Mouse (Mus musculus): ENCODE measurements around the gene Selenoo. TPM values are rescaled to one million over a fixed set of nuclear protein-coding genes. Genes with fewer than 3 reads are reported as not detected.

Gene Selenoo
- polyA plus RNA-seq, 1 experiment from 2014 or later = 21.4 TPM

DNA sequence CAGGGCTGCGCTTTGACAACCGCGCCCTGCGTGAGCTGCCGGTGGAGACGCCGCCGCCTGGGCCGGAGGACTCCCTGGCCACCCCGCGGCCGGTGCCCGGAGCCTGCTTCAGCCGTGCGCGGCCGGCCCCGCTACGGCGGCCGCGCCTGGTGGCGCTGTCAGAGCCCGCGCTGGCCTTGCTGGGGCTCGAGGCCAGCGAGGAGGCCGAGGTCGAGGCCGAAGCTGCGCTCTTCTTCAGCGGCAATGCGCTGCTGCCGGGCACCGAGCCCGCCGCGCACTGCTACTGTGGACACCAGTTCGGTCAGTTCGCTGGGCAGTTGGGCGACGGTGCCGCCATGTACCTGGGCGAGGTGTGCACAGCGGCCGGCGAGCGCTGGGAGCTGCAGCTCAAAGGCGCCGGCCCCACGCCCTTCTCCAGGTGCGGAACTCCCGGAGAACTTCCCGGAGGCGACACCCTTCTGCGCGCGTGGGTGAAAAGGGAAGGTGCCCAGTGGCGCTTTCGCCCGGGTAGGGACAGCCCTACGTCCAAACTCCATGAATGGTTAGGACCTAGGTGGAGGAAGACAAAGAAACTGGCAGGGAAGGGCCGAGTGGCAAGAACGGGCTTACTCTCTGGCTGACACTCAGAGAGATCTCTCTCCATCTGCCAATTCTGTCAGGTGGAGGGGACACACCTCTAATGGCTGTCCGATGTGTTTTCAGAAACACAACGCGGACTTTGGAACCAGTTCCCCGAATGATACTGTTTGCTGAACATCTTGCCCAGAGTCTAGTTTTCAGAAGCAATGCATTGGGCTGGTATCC lies 566 bp downstream of the Selenoo start:
- 3% methylated on average over 63 of the region's 68 CpGs for WGBS
- H3K36me3 ChIP-seq (ENCODE audit: control insufficient read depth, insufficient read depth, low read length) = peaks cover 47% of the 10 kb centered on the region
- H3K9me3 ChIP-seq (ENCODE audit: control insufficient read depth, low read length) = no peaks in the 10 kb centered on the region
- peak overlapping the region; percentile 80 for H3K4me2 ChIP-seq (replicated peaks; ENCODE audit: low read depth, low read length)
- H3K4me1 ChIP-seq (ENCODE audit: control insufficient read depth, insufficient read depth, low read length) = peaks cover 9% of the 10 kb centered on the region; the same call in 1 of the 2 replicates
- peak; percentile 64 for ATAC-seq (ENCODE audit: low FRiP score, low TSS enrichment)
- H3K9ac ChIP-seq (ENCODE audit: low read depth, low read length) = peak overlapping the region; percentile 95
- no peaks in the 10 kb centered on the region for H3K27me3 ChIP-seq (ENCODE audit: control insufficient read depth, insufficient read depth, low read length)
- peak overlapping the region; percentile 95 for H3K4me3 ChIP-seq (ENCODE audit: low read length)
- peak overlapping the region; percentile 74; the same call in 1 of the 2 replicates for H3K27ac ChIP-seq (ENCODE audit: low read depth, low read length)

DNA sequence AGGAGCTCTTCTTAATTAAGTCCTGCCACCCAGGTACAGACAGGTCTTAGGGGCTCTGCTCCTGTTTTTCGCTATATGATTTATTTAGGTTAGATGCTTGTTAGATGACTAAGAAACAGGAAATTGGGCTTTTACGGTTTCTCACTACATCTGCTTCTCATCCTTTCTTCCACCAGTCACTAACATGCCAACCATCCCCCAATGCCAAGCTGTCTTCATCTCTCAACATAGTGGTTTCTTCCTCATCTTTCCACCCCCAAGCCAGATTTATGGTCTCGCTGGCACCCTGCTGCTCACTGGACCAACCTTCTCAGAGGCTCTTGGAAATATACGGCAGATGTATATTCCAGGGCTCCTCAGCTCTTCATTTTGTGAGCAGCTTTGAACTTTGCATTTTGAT lies 1.8 kb downstream of the Selenoo start:
- no peaks in the 10 kb centered on the region for H3K27me3 ChIP-seq (ENCODE audit: control insufficient read depth, insufficient read depth, low read length)
- WGBS = 87% methylated on average over 4 of the region's 4 CpGs
- peaks cover 9% of the 10 kb centered on the region; the same call in 1 of the 2 replicates for H3K4me1 ChIP-seq (ENCODE audit: control insufficient read depth, insufficient read depth, low read length)
- no peak overlapping the region for H3K27ac ChIP-seq (ENCODE audit: low read depth, low read length)
- no peaks in the 10 kb centered on the region for H3K9me3 ChIP-seq (ENCODE audit: control insufficient read depth, low read length)
- H3K9ac ChIP-seq (ENCODE audit: low read depth, low read length) = no peak overlapping the region
- no peak for ATAC-seq (ENCODE audit: low FRiP score, low TSS enrichment)
- H3K36me3 ChIP-seq (ENCODE audit: control insufficient read depth, insufficient read depth, low read length) = peaks cover 46% of the 10 kb centered on the region
- H3K4me3 ChIP-seq (ENCODE audit: low read length) = no peak overlapping the region
- H3K4me2 ChIP-seq (replicated peaks; ENCODE audit: low read depth, low read length) = no peak overlapping the region

DNA sequence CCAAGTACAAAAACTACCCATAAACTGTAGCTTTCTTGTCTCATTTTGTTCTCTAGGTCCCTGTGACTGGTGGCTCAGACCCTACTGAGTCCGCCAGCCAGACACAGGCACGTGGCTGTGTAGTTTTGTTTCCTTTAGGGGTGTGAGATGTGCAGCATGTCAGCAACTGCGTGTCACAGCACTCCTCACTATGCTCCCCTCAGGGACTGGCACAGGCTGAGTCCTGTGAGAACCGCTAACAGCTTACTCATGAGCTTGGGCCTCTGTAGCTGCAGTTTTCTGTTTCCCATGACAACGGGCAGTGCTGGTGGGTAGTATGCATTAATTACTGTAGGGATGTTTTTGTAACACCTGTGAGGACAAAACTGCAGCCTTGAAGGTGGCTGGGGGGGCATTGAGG lies 3.3 kb downstream of the Selenoo start:
- H3K4me2 ChIP-seq (replicated peaks; ENCODE audit: low read depth, low read length) = no peak overlapping the region
- H3K27ac ChIP-seq (ENCODE audit: low read depth, low read length) = no peak overlapping the region
- H3K4me1 ChIP-seq (ENCODE audit: control insufficient read depth, insufficient read depth, low read length) = peaks cover 9% of the 10 kb centered on the region; the same call in 1 of the 2 replicates
- H3K36me3 ChIP-seq (ENCODE audit: control insufficient read depth, insufficient read depth, low read length) = peaks cover 48% of the 10 kb centered on the region
- H3K4me3 ChIP-seq (ENCODE audit: low read length) = no peak overlapping the region
- H3K9ac ChIP-seq (ENCODE audit: low read depth, low read length) = no peak overlapping the region
- no peaks in the 10 kb centered on the region for H3K27me3 ChIP-seq (ENCODE audit: control insufficient read depth, insufficient read depth, low read length)
- no peak for ATAC-seq (ENCODE audit: low FRiP score, low TSS enrichment)
- no peaks in the 10 kb centered on the region for H3K9me3 ChIP-seq (ENCODE audit: control insufficient read depth, low read length)
- 77% methylated on average over 5 of the region's 5 CpGs for WGBS

- ATAC-seq (ENCODE audit: low FRiP score, low TSS enrichment) = no peak
- no peak overlapping the region for H3K27ac ChIP-seq (ENCODE audit: low read depth, low read length)
- H3K9ac ChIP-seq (ENCODE audit: low read depth, low read length) = no peak overlapping the region
- H3K27me3 ChIP-seq (ENCODE audit: control insufficient read depth, insufficient read depth, low read length) = no peaks in the 10 kb centered on the region
- WGBS = 95% methylated on average over 5 of the region's 5 CpGs
- peaks cover 99% of the 10 kb centered on the region for H3K36me3 ChIP-seq (ENCODE audit: control insufficient read depth, insufficient read depth, low read length)
- H3K4me3 ChIP-seq (ENCODE audit: low read length) = no peak overlapping the region
- no peaks in the 10 kb centered on the region for H3K4me1 ChIP-seq (ENCODE audit: control insufficient read depth, insufficient read depth, low read length)
- H3K4me2 ChIP-seq (replicated peaks; ENCODE audit: low read depth, low read length) = no peak overlapping the region
- no peaks in the 10 kb centered on the region for H3K9me3 ChIP-seq (ENCODE audit: control insufficient read depth, low read length)
Observed at GRCm38 (mm10) chr15:89097450-89097849, 8.6 kb downstream of the Selenoo start.

- H3K4me1 ChIP-seq (ENCODE audit: control insufficient read depth, insufficient read depth, low read length) = no peaks in the 10 kb centered on the region
- H3K9ac ChIP-seq (ENCODE audit: low read depth, low read length) = no peak overlapping the region
- H3K27ac ChIP-seq (ENCODE audit: low read depth, low read length) = no peak overlapping the region
- 84% methylated on average over 7 of the region's 7 CpGs for WGBS
- peaks cover 97% of the 10 kb centered on the region for H3K36me3 ChIP-seq (ENCODE audit: control insufficient read depth, insufficient read depth, low read length)
- no peaks in the 10 kb centered on the region for H3K9me3 ChIP-seq (ENCODE audit: control insufficient read depth, low read length)
- no peak for ATAC-seq (ENCODE audit: low FRiP score, low TSS enrichment)
- H3K4me2 ChIP-seq (replicated peaks; ENCODE audit: low read depth, low read length) = no peak overlapping the region
- H3K4me3 ChIP-seq (ENCODE audit: low read length) = no peak overlapping the region
- no peaks in the 10 kb centered on the region for H3K27me3 ChIP-seq (ENCODE audit: control insufficient read depth, insufficient read depth, low read length)
Observed at GRCm38 (mm10) chr15:89098616-89099015, 9.7 kb downstream of the Selenoo start.

DNA sequence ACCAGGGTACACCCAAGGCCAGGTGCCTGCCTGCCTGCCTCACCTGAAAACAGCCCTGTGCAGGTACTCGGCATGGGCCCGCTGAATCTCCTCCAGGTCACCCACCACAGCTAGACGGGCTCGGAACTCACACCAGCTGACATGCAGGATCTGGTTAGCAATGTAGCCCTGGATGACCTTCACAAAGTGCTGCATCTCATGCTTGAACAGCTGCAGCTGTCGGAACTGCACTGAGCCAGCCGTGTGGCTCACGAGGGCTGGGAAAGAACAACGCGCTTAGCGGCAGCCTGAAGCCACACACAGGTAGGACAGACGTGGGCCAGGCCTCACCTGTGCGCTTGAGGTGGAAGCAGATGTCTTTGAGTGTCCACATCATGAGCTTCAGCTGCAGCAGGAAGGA lies 11.9 kb downstream of the Selenoo start:
- 89% methylated on average over 12 of the region's 12 CpGs for WGBS
- H3K36me3 ChIP-seq (ENCODE audit: control insufficient read depth, insufficient read depth, low read length) = peaks cover 98% of the 10 kb centered on the region
- no peaks in the 10 kb centered on the region for H3K4me1 ChIP-seq (ENCODE audit: control insufficient read depth, insufficient read depth, low read length)
- no peak overlapping the region for H3K27ac ChIP-seq (ENCODE audit: low read depth, low read length)
- H3K4me2 ChIP-seq (replicated peaks; ENCODE audit: low read depth, low read length) = no peak overlapping the region
- no peaks in the 10 kb centered on the region for H3K9me3 ChIP-seq (ENCODE audit: control insufficient read depth, low read length)
- H3K9ac ChIP-seq (ENCODE audit: low read depth, low read length) = no peak overlapping the region
- no peak for ATAC-seq (ENCODE audit: low FRiP score, low TSS enrichment)
- H3K27me3 ChIP-seq (ENCODE audit: control insufficient read depth, insufficient read depth, low read length) = no peaks in the 10 kb centered on the region
- no peak overlapping the region for H3K4me3 ChIP-seq (ENCODE audit: low read length)

GRCm38 (mm10) chr15:89102646-89103045 lies 13.8 kb downstream of the Selenoo start:
- H3K27ac ChIP-seq (ENCODE audit: low read depth, low read length) = no peak overlapping the region
- 73% methylated on average over 5 of the region's 5 CpGs for WGBS
- H3K9ac ChIP-seq (ENCODE audit: low read depth, low read length) = no peak overlapping the region
- no peaks in the 10 kb centered on the region for H3K4me1 ChIP-seq (ENCODE audit: control insufficient read depth, insufficient read depth, low read length)
- no peak overlapping the region for H3K4me2 ChIP-seq (replicated peaks; ENCODE audit: low read depth, low read length)
- H3K27me3 ChIP-seq (ENCODE audit: control insufficient read depth, insufficient read depth, low read length) = no peaks in the 10 kb centered on the region
- H3K4me3 ChIP-seq (ENCODE audit: low read length) = no peak overlapping the region
- peaks cover 97% of the 10 kb centered on the region for H3K36me3 ChIP-seq (ENCODE audit: control insufficient read depth, insufficient read depth, low read length)
- no peaks in the 10 kb centered on the region for H3K9me3 ChIP-seq (ENCODE audit: control insufficient read depth, low read length)
- no peak for ATAC-seq (ENCODE audit: low FRiP score, low TSS enrichment)

DNA sequence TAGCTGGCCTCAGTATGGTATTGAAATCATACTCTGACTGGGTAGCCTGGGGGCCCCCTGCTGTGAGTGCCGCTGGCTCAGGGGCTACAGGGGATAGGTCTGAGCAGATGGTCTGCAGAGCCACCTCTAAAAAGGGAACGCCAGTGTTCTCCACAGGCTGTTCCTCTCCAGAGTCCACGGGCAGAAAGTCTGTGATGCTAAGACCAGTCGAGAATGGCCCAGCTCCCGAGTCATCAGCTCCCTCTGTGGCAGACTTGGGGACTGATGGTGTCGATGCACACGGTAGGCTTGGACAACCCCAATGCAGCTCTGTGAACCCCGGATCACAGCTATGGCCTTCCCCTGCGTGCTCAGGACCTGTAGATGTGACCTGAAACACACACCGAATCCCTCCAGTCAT lies 15.0 kb downstream of the Selenoo start:
- no peak for ATAC-seq (ENCODE audit: low FRiP score, low TSS enrichment)
- no peaks in the 10 kb centered on the region for H3K4me1 ChIP-seq (ENCODE audit: control insufficient read depth, insufficient read depth, low read length)
- no peak overlapping the region for H3K27ac ChIP-seq (ENCODE audit: low read depth, low read length)
- no peak overlapping the region for H3K9ac ChIP-seq (ENCODE audit: low read depth, low read length)
- H3K9me3 ChIP-seq (ENCODE audit: control insufficient read depth, low read length) = no peaks in the 10 kb centered on the region
- H3K4me2 ChIP-seq (replicated peaks; ENCODE audit: low read depth, low read length) = no peak overlapping the region
- WGBS = 89% methylated on average over 10 of the region's 10 CpGs
- H3K4me3 ChIP-seq (ENCODE audit: low read length) = no peak overlapping the region
- H3K36me3 ChIP-seq (ENCODE audit: control insufficient read depth, insufficient read depth, low read length) = peaks cover 97% of the 10 kb centered on the region
- no peaks in the 10 kb centered on the region for H3K27me3 ChIP-seq (ENCODE audit: control insufficient read depth, insufficient read depth, low read length)

DNA sequence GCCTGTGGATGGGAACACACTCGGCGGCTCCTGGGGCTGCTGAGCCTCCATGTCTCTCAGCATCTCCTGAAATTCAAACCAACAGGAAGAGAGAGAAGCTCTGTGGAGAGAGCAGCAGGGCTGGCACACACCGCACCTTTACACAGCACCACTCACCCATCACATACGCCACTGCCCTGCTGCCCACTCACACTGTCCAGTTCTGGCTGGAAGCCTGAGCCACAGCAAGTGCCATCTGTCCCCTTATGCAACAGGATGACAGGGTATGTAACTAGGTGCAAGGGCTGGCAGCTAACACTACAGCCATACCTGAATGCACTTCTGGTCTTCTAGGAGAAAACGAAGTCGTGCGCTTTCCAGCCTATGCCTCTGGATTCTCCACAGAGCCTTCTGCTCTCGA lies 15.5 kb downstream of the Selenoo start:
- WGBS = 94% methylated on average over 8 of the region's 8 CpGs
- H3K36me3 ChIP-seq (ENCODE audit: control insufficient read depth, insufficient read depth, low read length) = peaks cover 97% of the 10 kb centered on the region

More for the DNA sequence above, 15.5 kb downstream of the Selenoo start:
- Histone ChIP-seq H3K27me3 (ENCODE audit: control insufficient read depth, insufficient read depth, low read length) (no peaks in the 10 kb centered on the region), H3K9me3 (ENCODE audit: control insufficient read depth, low read length) (no peaks in the 10 kb centered on the region), H3K27ac (ENCODE audit: low read depth, low read length) (no peak overlapping the region), H3K4me3 (ENCODE audit: low read length) (no peak overlapping the region), H3K9ac (ENCODE audit: low read depth, low read length) (no peak overlapping the region), H3K4me1 (ENCODE audit: control insufficient read depth, insufficient read depth, low read length) (no peaks in the 10 kb centered on the region), H3K4me2 (replicated peaks; ENCODE audit: low read depth, low read length) (no peak overlapping the region)
- ATAC-seq (ENCODE audit: low FRiP score, low TSS enrichment) = no peak
